Mouse (Mus musculus) cerebellum, postnatal 10 days (tissue): Measurements from ENCODE around the gene Garem2.
A peak's percentile ranks its signal among the peaks of the same experiment; 100 is the strongest.

Source experiments
- DNase-seq, 2 experiments: peaks; one replicate each; pipeline ENCODE4 v3.0.0; 2021; ENCODE audit warnings: mixed read lengths in 2 of 2

The Garem2 gene

GRCm38 (mm10) chr5:30154474-30155394 lies 49.8 kb downstream of the Garem2 start, which contains the start of the genes Hadha and Hadhb:
Gene Hadha, minus strand, starts transcription at chr5:30155162.
Gene Hadhb, plus strand, starts transcription at chr5:30155248.
- DNase-seq = peak; percentile 95 to 96

GRCm38 (mm10) chr5:30155395-30155792 lies 50.4 kb downstream of the Garem2 start:
- DNase-seq = no peak

- DNase-seq = no peak
These were observed 51.1 kb downstream of the Garem2 start for GRCm38 (mm10) chr5:30155821-30156629.

- DNase-seq = peak; percentile 34 to 40
These were observed 54.6 kb downstream of the Garem2 start for GRCm38 (mm10) chr5:30159601-30160000.

- DNase-seq = no peak
These were observed 56.9 kb downstream of the Garem2 start for GRCm38 (mm10) chr5:30161836-30162235.

- DNase-seq = no peak
These were observed 57.4 kb downstream of the Garem2 start for GRCm38 (mm10) chr5:30162339-30162738.

- DNase-seq = no peak
These were observed 60.4 kb downstream of the Garem2 start for GRCm38 (mm10) chr5:30165234-30165946.
